Mouse (Mus musculus) lung, embryonic 16.5 days (tissue): ENCODE results near the gene Ptges3. TPM values are rescaled to one million over a fixed set of nuclear protein-coding genes. Genes with fewer than 3 reads are reported as not detected.

ENCODE experiments used
- ATAC-seq: fragments of 200-750 bp; cut with Nextera tagmentation; 2 replicates; pipeline ENCODE4 v1.8.0; 2017; ENCODE audit warnings: low read depth, mild to moderate bottlenecking, moderate library complexity
- H3K27ac ChIP-seq: fragments of 300-500 bp; sonication (generic); 2 replicates; pipeline ENCODE4 v1.5.1; 2014; ENCODE audit warnings: mild to moderate bottlenecking, control low read depth, low read length
- H3K27me3 ChIP-seq: fragments of 300-500 bp; sonication (generic); 2 replicates; pipeline ENCODE4 v1.6.1; 2014; ENCODE audit warnings: low read depth, low read length, mixed read lengths; ENCODE audit not compliant: control insufficient read depth, insufficient read depth
- H3K36me3 ChIP-seq: fragments of 300-500 bp; sonication (generic); 2 replicates; pipeline ENCODE4 v1.6.1; 2014; ENCODE audit warnings: low read length; ENCODE audit not compliant: control insufficient read depth, insufficient read depth
- H3K4me1 ChIP-seq: fragments of 300-500 bp; sonication (generic); replicated peaks from 2 replicates; pipeline ENCODE4 v1.6.1; 2014; ENCODE audit warnings: low read length, mixed read lengths; ENCODE audit not compliant: control insufficient read depth, insufficient read depth
- H3K4me2 ChIP-seq: fragments of 300-500 bp; sonication (generic); 2 replicates; pipeline ENCODE4 v1.6.1; 2014; ENCODE audit warnings: low read depth, low read length, control low read depth
- H3K4me3 ChIP-seq: fragments of 300-500 bp; sonication (generic); 2 replicates; pipeline ENCODE4 v1.5.1; 2014; ENCODE audit warnings: mild to moderate bottlenecking, low read length, control low read depth
- H3K9ac ChIP-seq: fragments of 300-500 bp; sonication (generic); 2 replicates; pipeline ENCODE4 v1.6.1; 2014; ENCODE audit warnings: low read length, control low read depth
- H3K9me3 ChIP-seq: fragments of 300-500 bp; sonication (generic); 2 replicates; pipeline ENCODE4 v1.6.1; 2016; ENCODE audit warnings: low read length; ENCODE audit not compliant: control insufficient read depth
- WGBS: fragments of 180-500 bp; shearing (Covaris S2); extraction: QIAGEN DNeasy Blood & Tissue Kit; methylation state at CpG from one replicate; pipeline ENCODE4 v1.1.7; 2014; 5-methylcytosine and 5-hydroxymethylcytosine counted together
- polyA plus RNA-seq: library from polyadenylated mRNA; unstranded; fragments of >200 nt; fragmentation: Nextera tagmentation; extraction: Ambion mirVana; gene quantifications from 2 replicates; pipeline ENCODE4 v1.2.1, GENCODE M21; 2015

Gene Ptges3
- polyA plus RNA-seq, 1 experiment from 2014 or later: 461 TPM

DNA sequence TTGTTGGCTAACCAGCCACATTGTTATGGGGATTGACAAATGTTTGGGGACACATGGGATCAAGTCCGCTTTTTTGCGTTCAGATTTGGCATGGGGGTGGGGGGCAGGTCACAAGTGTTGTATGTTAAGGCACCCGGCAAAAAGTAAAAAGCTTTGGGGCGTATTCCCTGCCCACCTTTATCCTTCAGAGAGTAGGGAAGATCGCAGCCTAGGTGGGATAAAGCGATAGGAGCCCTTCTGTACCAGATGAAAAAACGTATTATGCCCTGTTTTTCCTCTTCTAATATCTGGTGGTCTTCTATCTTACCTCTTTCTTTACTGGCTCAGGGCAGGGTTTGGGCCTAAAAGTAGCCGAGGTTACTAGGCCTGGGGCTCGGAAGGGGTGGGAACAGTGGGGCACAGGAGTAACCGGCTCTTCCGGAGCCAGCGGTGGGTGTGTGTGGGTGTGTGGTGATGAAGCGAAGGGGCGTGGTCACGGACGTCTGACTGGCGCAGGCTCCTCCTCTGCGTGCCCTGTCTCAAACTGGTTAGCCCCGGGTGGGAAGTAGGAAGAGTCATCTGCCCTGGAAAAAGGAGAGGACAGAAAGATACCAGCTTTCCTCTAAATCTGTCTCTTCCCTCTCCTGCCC, 35.7 kb downstream of the Ptges3 start:
- H3K4me1 ChIP-seq: peaks cover 42% of the 10 kb centered on the region
- peak overlapping the region; percentile 40 for H3K4me3 ChIP-seq
- peaks cover 8% of the 10 kb centered on the region for H3K36me3 ChIP-seq
- H3K9me3 ChIP-seq: no peaks in the 10 kb centered on the region
- no peaks in the 10 kb centered on the region for H3K27me3 ChIP-seq
- H3K27ac ChIP-seq: peak overlapping the region; percentile 48
- H3K4me2 ChIP-seq: peak overlapping the region; percentile 70
- peak; percentile 69 for ATAC-seq
- WGBS: 11% methylated on average over 19 of the region's 19 CpGs
- H3K9ac ChIP-seq: peak overlapping the region; percentile 60

DNA sequence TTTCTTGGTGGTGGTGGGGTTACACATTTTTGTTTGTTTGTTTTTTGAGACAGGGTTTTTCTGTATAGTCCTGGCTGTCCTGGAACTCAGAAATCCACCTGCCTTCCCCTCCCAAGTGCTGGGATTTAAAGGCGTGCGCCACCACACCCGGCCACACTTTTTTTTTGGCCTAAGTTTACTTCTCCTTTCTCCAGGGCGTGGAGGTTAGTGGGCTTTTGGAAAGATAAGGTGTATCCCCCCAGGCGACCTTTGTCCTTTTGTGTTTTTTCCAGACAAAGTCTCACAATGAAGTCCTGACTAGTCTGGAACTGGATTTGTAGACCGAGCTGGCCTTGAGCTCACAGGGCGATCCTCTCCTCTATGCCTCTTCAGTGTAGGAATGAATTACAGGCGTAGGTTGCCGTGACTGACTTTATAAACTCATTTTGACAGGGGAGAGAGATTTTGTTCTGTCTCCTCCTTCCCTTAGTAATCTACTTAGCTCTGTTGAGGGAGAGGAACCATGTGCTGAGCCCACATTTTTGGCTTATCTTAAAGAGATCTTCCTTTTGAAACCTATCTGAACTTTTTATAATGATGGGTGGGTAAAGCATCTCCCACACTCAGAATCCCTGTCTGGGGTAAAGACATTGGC, 36.4 kb downstream of the Ptges3 start:
- Histone ChIP-seq H3K27me3 (no peaks in the 10 kb centered on the region), H3K4me1 (peaks cover 42% of the 10 kb centered on the region), H3K27ac (no peak overlapping the region), H3K4me3 (peak overlapping the region; percentile 40), H3K9me3 (no peaks in the 10 kb centered on the region), H3K9ac (peak overlapping the region; percentile 37; the same call in 1 of the 2 replicates), H3K36me3 (peaks cover 2% of the 10 kb centered on the region; the same call in 1 of the 2 replicates), H3K4me2 (peak overlapping the region; percentile 70)
- WGBS: 34% methylated on average over 9 of the region's 9 CpGs
- no peak for ATAC-seq

DNA sequence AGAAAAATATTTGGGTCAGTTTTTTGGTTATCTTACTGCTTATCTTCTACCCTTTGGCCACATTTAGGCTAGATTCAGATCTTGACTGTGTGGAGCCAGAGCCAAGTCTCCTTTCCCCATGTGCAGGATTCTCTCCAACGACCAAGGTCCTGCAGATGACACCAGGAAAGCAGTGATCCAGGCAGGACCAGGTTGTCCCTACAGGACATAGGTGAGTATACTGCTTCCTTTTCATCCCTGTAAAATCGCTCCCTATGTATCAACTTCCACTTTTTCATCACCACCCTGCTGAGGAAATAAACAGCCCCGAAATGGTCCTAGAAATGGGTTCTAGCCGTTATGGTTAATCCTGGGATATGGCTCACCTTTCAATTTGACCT, 37.5 kb downstream of the Ptges3 start:
- Histone ChIP-seq H3K27ac (no peak overlapping the region), H3K9ac (peak overlapping the region; percentile 95), H3K27me3 (no peaks in the 10 kb centered on the region), H3K9me3 (no peaks in the 10 kb centered on the region), H3K36me3 (no peaks in the 10 kb centered on the region), H3K4me3 (peak overlapping the region; percentile 98), H3K4me2 (peak overlapping the region; percentile 40), H3K4me1 (peaks cover 35% of the 10 kb centered on the region)
- no peak for ATAC-seq
- WGBS: 17% methylated on average over 4 of the region's 4 CpGs

DNA sequence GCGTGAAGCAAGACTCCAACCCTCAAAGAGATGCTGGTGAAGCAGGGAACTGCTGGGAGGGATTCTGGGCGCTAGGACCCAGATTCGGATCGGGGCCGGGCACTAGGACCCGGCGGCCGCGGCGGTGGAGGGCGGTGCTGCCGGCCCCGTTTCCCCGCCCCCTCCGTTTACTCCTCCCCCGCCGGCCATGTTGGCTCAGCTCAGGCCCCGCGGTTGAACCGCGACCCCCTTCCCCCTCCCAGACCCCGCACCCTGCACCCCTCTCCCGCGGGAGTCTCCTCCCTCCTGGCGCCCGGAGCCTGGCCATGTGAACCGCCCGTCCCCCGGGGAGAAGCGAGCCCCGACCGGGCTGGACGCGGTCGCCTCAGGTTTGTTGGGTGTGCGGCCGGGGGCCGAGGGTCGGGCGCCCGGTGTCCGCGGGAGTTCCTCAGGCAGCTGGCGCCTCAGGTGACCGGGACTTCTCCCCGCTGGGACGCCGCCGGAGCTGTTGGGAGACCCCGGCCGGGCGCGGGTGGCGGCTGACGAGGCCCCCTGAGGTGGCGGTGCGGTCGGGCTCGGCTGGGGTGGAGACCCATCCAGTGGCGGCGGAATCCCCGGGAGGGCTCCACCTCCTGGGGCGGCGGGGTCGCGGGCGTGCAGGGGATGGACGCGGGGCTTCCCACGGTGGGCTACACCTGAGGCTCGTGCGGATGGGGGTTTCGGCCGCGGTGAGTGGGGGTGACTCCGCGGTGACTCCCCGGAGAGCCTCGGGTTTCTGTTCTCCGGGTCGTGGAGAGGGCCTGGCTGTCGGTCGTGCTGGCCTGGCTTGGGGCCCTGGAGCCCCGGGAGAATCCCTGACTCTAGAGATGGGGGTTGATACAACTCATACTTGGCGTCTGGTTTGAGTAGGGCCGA, 38.2 kb downstream of the Ptges3 start:
- peaks cover 29% of the 10 kb centered on the region for H3K4me1 ChIP-seq
- WGBS: under 1% methylated on average over 76 of the region's 86 CpGs

DNA sequence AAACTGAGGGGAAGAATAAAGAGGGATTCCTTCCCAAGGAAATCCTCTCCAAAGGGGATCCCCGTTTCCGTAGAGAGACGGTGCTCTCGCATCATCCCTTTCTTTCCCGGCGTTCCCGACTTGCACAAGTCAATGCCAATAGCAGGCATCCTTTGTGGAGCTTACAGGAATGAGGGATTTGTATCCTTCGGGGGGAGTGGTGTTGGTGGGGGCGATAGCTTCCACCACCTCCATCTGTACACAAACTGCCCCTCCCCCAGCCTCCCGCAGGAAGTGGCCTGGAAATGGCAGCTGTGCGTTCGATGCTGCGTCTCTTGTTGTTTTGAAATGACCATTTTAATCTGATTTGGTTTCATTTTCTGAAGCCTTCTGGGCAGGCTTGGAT, 38.8 kb downstream of the Ptges3 start:
- Histone ChIP-seq H3K9me3 (no peaks in the 10 kb centered on the region), H3K27me3 (no peaks in the 10 kb centered on the region), H3K4me3 (peak overlapping the region; percentile 98), H3K4me1 (peaks cover 25% of the 10 kb centered on the region), H3K36me3 (no peaks in the 10 kb centered on the region), H3K4me2 (peak overlapping the region; percentile 83), H3K9ac (peak overlapping the region; percentile 95), H3K27ac (peak overlapping the region; percentile 68)
- ATAC-seq: no peak
- 0% methylated on average over 13 of the region's 13 CpGs for WGBS

More for the DNA sequence above, 38.2 kb downstream of the Ptges3 start:
- H3K27ac ChIP-seq: peak overlapping the region; percentile 68
- H3K9me3 ChIP-seq: no peaks in the 10 kb centered on the region
- peak overlapping the region; percentile 95 for H3K9ac ChIP-seq
- peak; percentile 69 for ATAC-seq
- H3K4me2 ChIP-seq: peak overlapping the region; percentile 83
- peak overlapping the region; percentile 98 for H3K4me3 ChIP-seq
- H3K36me3 ChIP-seq: no peaks in the 10 kb centered on the region
- no peaks in the 10 kb centered on the region for H3K27me3 ChIP-seq

DNA sequence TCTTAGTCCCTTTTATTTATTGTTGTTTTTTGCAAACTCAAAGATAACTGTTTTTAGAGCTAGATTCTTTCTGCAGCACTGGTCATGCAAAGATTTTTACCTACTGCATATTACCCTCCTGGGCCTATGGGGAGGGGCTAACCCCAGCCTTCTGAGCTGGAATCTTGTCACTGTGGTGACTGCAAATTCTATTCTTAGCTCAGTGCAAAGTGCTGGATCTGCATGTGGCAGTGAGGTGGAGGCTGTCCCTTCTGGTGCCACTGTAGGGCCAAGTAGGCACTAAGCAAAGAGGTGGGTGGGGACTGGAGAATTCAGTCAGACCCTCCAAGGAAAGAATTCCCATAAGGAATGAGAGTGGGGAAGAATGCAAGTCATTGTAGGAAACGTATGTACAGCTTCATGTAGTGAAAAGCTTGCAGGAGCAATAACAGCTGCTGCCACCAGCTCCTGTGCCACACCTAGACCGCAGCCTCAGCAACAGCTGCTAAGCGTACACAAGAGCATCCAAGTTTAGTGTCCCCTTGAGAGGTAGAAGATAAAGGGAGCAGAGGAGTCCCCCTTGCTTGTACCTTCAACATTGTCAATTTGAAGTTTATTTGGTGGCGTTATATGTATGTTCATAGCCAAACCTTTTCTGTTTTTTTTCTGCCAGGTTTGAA, 51.5 kb downstream of the Ptges3 start:
- Histone ChIP-seq H3K27me3 (no peaks in the 10 kb centered on the region), H3K4me1 (0 out of 2 replicates have a peak, but pooled peaks cover 3% of the 10 kb centered on the region), H3K4me3 (no peak overlapping the region), H3K9ac (no peak overlapping the region), H3K4me2 (no peak overlapping the region), H3K36me3 (peaks cover 27% of the 10 kb centered on the region), H3K27ac (no peak overlapping the region), H3K9me3 (no peaks in the 10 kb centered on the region)
- 85% methylated on average over 4 of the region's 4 CpGs for WGBS
- no peak for ATAC-seq

DNA sequence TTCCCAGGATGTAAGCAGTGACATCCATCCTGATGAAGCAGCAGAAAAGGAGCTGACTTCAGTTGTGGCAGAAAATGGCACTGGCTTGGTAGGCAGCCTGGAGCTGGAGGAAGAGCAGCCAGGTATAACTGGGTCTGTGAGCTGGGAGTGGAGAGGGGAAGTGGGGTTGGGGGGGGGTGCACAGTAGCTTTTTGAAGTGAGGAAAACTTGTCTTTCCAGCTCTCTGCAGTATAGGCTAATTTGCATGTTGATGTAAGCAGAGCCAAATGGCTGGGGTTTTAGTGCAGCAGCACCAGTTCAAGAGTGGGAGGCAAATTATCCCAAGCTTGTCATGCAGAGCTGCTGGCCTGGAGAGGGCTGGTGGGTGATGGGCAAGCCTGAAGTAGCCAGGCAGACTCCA, 52.5 kb downstream of the Ptges3 start:
- Histone ChIP-seq H3K4me2 (no peak overlapping the region), H3K9ac (no peak overlapping the region), H3K9me3 (no peaks in the 10 kb centered on the region), H3K4me3 (no peak overlapping the region), H3K4me1 (0 out of 2 replicates have a peak, but pooled peaks cover 3% of the 10 kb centered on the region), H3K27me3 (no peaks in the 10 kb centered on the region), H3K27ac (no peak overlapping the region), H3K36me3 (peaks cover 35% of the 10 kb centered on the region)
- no peak for ATAC-seq

DNA sequence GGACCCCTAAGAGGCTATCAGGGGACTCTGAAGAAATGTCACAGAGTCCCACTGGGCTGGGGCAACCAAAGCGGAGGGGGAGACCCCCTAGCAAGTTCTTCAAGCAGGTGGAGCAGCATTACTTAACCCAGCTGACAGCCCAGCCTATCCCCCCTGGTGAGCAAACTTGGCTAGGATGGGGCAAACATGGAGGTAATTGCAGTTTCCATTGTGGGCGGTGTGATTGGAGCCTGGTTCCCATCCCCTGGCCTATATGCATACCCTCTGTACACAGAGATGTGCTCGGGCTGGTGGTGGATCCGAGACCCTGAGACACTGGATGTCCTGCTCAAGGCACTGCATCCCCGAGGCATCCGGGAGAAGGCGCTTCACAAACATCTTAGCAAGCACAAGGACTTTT, 65.1 kb downstream of the Ptges3 start:
- Histone ChIP-seq H3K36me3 (peaks cover 60% of the 10 kb centered on the region), H3K4me3 (no peak overlapping the region), H3K4me2 (no peak overlapping the region), H3K9ac (no peak overlapping the region), H3K27me3 (no peaks in the 10 kb centered on the region), H3K27ac (no peak overlapping the region), H3K4me1 (no peaks in the 10 kb centered on the region), H3K9me3 (no peaks in the 10 kb centered on the region)
- 89% methylated on average over 7 of the region's 7 CpGs for WGBS
- no peak for ATAC-seq

DNA sequence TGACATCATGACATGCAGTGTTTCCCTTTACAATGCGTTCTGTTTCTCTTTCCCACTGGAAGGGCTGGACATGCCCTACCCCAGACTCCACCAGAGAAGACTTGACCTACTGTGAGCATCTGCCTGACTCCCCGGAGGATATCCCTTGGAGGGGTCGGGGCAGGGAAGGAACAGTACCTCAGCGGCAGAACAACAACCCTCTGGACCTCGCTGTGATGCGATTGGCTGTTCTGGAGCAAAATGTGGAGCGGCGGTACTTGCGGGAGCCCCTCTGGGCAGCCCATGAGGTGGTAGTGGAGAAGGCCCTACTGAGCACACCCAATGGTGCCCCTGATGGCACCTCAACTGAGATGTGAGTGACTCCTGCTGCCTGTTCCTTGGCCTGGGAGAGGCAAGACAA, 66.1 kb downstream of the Ptges3 start:
- ATAC-seq: no peak
- no peaks in the 10 kb centered on the region for H3K27me3 ChIP-seq
- WGBS: 92% methylated on average over 9 of the region's 9 CpGs
- peaks cover 64% of the 10 kb centered on the region for H3K36me3 ChIP-seq
- no peak overlapping the region for H3K4me3 ChIP-seq
- no peaks in the 10 kb centered on the region for H3K9me3 ChIP-seq
- no peak overlapping the region for H3K4me2 ChIP-seq
- H3K9ac ChIP-seq: no peak overlapping the region
- H3K27ac ChIP-seq: no peak overlapping the region
- H3K4me1 ChIP-seq: no peaks in the 10 kb centered on the region
